Mouse (Mus musculus): ENCODE measurements around the gene Gm49380. TPM values are rescaled to one million over a fixed set of nuclear protein-coding genes. Genes with fewer than 3 reads are reported as not detected.
"Not testable (repeated sequence)": the region's sequence is repeated elsewhere in the genome, so short reads cannot be mapped to it uniquely, and the experiment has no call there.

Gene Gm49380
- total RNA-seq, 2 experiments from 2014 or later = not detected

DNA sequence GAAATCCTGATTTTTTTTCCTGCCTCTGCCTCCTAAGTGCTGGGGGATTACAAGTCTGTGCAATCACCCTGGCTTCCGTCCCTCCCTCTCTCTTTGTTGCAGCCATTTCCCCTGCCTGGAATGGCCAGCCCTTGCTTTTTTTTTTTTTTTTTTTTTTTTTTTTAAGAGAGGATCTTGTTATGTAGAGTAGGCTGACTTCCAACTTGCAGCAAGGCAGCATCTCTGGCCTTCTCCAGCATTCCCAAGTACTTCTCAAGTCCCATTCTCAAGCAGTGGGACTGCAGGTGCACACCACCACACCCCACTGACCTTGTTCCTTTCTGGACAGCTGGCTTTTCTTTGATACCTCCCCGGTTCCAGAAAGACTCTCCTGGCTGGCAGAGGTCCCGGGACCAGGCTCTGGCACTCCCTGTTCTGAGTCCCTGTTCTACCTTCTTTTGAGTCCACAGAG lies 14.1 kb upstream of the Gm49380 start:
- DNase-seq (ENCODE audit: extremely low spot score in 1 of 2, low spot score in 2 of 2) = no peak
- intact Hi-C loops (cut with DNase I) = loop anchor here (10.0 kb wide), 1 partner anchor 207 kb away; the partner anchor contains the start of gene H2afx

DNA sequence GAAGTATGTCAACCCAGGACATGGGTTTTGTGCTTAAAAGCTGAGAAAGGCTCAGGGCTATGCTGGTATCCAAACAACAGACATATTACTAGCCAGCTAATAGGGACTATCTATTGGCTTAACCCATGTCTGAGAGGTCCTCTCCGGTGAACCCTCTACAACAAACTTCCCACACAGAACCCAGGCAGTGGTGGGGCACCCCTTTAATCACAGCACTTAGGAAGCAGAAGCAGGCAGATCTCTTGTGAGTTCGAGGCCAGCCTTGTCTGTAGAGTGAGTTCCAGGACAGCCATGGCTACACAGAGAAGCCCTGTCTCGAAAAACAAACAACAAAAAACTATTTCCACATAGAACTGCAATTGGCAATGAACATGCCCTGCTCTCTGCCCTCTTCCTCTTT lies 13.4 kb upstream of the Gm49380 start:
- intact Hi-C loops (cut with DNase I) = loop anchor here (10.0 kb wide), 1 partner anchor 208 kb away; the partner anchor contains the start of gene H2afx
- DNase-seq (ENCODE audit: extremely low spot score in 1 of 2, low spot score in 2 of 2) = no peak

DNA sequence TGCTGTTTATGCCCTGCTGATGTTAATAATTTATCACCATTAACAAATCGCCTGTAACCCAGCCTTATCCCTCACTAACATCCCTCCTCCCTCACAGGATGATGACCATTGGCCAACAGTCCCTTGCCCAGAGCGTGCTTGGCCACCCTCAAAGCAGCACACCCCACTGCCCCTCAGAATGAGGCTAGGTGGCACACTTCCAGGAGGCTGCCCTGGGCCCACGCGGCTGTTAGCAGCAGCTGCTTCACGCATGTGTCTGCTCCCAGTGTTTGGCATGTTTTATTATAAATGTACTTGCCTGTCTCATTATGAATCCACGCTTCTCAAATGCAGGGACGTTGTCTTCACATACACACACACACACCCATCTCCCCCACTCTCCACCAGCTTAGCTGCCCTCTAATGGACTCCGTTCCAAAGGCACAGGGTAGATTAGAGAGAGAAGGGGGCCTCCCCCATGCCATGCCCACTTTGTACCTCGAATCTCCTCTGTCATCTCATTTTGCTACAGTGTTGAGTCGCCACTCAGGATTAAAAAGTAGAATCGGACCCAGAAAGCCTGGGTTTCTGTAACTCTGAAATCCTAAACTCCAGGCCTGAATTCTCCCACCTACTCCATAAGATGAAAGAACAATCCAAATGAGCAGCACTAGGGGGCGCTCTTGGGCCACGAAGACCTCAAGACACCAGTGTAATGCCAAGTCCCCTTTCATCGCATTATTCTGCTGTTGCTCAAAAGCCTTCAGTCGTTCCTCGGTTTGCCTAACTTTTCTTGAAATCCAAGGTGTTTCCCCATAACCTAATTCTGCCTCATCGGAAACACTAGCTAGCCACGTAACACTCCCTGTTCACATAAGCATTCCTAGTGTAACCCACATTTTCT lies 12.5 kb upstream of the Gm49380 start:
- intact Hi-C loops (cut with DNase I) = loop anchor here (10.0 kb wide), 1 partner anchor 209 kb away; the partner anchor contains the start of gene H2afx

DNA sequence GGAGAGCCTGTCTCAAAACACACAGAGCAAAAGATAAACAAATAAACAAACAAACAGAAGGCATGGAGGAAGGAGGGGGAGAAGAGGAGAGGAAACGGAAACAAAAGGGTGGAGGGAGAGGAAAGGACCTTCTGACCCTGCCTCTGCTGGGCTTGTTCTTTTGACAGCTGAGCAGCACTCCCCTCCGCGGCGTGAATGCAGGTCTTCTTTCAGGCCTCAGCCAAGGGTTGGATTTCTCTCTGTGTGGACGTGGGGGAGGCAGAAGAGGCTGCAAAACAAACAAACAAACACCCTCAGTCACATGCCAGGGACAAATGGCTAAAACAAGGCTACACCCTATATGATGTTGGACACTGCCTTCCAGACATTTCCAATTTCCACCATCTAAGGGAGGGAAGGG lies 11.7 kb upstream of the Gm49380 start:
- DNase-seq (ENCODE audit: extremely low spot score in 1 of 2, low spot score in 2 of 2) = no peak
- intact Hi-C loops (cut with DNase I) = loop anchor here (10.0 kb wide), 1 partner anchor 210 kb away; the partner anchor contains the start of gene H2afx

More for the DNA sequence above, 12.5 kb upstream of the Gm49380 start:
- peak; percentile 86 to 92 for DNase-seq (ENCODE audit: extremely low spot score in 1 of 2, low spot score in 2 of 2)

DNA sequence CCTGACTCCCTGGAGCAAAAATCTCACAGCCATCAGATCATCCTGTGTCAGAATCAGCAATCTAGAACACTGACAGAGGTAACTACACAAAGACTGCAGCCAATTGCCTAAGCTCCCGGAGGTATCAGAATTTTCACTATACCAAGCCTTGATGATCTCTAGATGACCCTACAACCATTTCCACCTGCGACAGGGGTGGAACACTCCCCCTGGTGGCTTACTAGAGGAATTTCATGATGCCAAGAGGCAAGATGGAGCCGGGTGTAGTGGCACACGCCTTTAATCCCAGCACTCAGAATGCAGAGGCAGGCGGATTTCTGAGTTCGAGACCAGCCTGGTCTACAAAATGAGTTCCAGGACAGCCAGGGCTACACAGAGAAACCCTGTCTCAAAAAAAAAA lies 11.0 kb upstream of the Gm49380 start:
- no peak for DNase-seq (ENCODE audit: extremely low spot score in 1 of 2, low spot score in 2 of 2)
- intact Hi-C loops (cut with DNase I) = loop anchor here (5.0 to 10.0 kb wide), 2 partner anchors 142 to 210 kb away; partner anchors contain the start of gene H2afx

DNA sequence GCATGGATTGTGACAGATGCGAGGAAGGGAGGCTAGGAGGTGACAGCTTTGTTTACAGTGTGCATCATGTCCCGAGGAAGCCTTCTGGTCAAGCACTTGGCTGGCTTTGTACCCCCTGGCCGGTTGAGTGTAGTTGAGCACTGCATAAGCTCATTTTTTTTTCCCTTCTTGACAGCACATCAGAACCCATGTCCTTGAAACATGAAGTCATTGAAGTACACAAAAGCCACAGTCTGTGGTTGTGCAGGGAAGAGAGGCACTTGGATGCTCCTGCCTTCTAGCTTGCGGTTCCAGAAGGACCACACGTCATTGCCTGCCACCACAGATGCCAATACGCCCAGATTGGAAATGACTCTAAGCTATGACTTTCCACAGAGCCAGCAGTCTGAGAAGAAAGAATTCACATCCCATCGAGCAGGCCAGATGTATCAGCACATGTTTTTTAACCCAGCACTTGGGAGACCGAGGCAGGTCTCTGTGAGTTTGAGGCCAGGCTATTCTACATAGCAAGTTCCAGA lies 6.7 kb upstream of the Gm49380 start:
- intact Hi-C loops (cut with DNase I) = loop anchor here (5.0 to 10.0 kb wide), 2 partner anchors 138 to 215 kb away; partner anchors contain the start of gene H2afx
- DNase-seq (ENCODE audit: extremely low spot score in 1 of 2, low spot score in 2 of 2) = no peak

DNA sequence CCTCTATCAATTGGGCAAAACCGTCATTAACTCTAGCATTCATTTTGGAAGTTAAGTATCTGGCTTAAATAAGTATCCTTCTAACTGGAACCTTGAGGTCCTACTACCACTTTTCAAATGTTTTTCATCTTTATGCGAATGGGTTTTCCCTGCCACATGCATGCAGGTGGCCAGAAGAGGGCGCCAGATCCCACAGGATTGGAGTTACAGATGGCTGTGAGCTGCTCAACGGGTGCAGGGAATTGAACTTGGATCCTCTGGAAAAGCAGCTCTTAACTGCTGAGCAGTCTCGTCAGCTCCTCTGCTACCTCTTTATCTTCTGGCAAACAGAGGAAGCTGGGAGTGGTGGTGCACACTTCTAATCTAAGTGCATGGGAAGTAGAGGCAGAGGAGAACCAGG lies 5.7 kb upstream of the Gm49380 start:
- no peak for DNase-seq (ENCODE audit: extremely low spot score in 1 of 2, low spot score in 2 of 2)
- intact Hi-C loops (cut with DNase I) = no loop called here

DNA sequence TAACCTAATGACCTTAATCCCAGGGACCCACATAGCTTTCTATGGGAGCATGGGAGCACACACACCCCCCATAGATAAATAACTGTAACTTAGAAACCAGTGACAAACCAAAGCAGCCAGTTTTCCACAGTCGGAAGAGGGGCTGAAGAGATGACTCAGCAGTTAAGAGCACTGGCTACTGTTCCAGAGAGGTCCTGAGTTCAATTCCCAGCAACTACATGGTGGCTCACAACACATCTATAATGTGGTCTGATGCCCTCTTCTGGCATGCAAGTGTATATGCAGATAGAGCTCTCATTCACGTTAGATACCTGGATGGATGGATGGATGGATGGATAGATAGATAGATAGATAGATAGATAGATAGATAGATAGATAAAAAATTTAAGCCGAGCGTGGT lies 2.9 kb upstream of the Gm49380 start:
- intact Hi-C loops (cut with DNase I) = no loop called here

DNA sequence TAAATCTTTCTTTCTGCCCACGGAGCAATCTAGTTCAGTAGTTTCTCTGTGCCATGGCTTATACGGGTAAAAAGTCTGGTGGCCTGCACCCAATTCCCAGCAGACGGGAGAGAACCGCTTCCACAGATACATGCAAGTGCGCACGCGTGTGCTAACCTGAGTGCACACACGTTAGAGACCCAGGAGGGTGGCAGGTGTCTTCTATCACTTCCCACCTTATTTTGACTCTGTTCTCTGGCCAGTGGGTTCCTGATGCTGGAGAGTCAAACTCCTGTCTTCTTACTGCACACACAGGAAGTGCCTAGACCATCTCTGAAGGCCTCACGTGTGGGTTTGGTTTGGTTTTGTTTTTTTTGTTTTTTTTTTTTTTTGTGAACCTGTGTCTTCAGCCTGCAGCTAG lies 2.3 kb upstream of the Gm49380 start:
- intact Hi-C loops (cut with DNase I) = no loop called here
- no peak for DNase-seq (ENCODE audit: extremely low spot score in 1 of 2, low spot score in 2 of 2)

More for the DNA sequence above, 2.9 kb upstream of the Gm49380 start:
- no peak for DNase-seq (ENCODE audit: extremely low spot score in 1 of 2, low spot score in 2 of 2)

DNA sequence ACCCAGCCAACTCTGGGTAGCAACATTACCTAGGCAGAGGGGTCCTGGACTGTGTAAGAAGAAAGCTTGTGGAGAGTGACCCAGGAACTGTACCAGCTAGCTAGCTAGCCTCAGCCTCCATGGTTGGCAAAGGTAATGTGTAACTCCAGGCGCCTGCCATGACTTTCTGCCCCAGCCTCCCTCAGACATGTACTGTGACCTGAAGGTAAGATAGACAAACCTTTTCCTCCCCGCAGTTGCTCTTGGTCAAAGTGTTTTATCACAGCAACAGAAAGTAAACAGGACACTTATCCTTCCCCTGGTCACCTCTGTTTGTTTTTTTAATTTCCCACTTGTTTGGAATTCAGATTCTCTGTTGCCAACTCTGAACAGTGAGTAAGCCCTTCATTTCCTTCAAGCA lies 1.2 kb upstream of the Gm49380 start:
- intact Hi-C loops (cut with DNase I) = no loop called here
- DNase-seq (ENCODE audit: extremely low spot score in 1 of 2, low spot score in 2 of 2) = no peak

DNA sequence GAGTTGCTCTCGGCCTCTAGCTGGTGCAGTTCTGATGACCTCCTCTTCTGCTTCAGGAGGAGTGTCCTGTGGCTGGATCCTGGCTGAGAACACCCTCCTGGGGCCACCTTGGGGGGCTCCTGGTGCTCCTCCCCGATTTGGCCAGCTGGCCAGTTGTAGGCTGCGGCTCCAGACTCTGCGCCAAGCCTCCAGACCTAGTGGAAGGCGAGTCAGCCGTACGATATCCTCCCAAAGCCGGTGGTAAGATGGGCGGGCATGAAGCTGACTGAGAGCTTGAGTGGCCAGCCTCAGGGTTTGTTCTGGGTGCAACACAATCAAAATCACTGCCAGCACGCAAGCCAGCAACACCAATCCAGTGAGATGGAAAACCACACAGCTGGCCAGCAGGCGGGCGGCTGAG lies 1.4 kb downstream of the Gm49380 start:
- intact Hi-C loops (cut with DNase I); DNase-seq (ENCODE audit: extremely low spot score in 1 of 2, low spot score in 2 of 2): not testable (repeated sequence)

DNA sequence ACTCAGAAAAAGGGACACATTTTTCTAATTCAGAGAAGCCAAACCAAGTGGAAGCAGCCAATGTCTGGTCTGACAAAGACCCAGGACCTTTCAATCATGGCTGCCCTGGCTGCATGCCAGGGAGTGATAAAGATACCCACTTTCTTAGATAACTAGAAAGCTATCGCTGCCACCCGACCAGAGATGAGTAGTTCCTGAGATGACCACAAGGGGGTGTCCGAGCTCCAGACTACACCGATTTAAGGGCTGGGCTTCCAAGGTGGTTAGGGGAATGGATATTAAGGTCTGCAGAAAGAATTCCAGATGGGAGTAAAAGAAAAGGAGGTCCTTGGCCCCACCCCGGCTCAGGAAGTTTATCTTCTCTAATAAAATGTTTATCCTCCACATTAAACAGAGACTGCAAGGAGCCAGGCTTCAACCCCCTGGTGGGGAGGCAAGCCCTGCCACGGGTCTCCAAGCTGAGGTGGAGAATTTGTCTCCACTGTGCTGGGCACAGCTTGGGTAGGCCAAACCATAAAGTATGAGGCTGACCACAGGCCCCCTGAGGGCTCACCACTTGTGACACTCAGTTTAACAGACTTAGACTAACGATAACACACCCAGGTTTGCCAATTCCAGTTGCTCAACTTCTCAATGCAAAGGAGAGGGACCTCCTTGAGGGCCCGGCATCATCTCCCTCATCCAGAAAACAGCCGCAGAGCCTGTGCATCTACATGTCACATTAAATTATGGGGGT lies 3.8 kb downstream of the Gm49380 start:
- intact Hi-C loops (cut with DNase I) = no loop called here
- DNase-seq (ENCODE audit: extremely low spot score in 1 of 2, low spot score in 2 of 2) = peak; percentile 67 to 79

DNA sequence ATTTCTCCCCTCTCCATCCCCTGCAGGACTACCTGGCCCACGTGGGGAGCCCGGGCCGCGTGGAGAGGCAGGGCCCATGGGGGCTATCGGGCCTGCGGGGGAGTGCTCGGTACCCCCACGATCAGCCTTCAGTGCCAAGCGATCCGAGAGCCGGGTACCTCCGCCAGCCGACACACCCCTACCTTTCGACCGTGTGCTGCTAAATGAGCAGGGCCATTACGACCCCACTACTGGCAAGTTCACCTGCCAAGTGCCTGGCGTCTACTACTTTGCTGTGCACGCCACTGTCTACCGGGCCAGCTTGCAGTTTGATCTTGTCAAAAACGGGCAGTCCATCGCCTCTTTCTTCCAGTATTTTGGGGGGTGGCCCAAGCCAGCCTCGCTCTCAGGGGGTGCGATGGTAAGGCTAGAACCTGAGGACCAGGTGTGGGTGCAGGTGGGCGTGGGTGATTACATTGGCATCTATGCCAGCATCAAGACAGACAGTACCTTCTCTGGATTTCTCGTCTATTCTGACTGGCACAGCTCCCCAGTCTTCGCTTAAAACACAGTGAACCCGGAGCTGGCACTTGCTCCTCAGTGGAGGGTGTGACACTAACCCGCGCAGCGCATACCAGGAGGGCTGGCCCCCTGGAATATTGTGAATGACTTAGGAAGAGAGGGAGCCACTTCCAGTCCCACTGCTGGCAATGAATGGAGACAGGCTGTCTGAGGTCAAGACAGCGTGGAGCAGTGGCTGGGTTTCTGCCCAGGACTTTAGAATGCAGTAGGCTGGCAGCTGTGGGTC lies 4.8 kb downstream of the Gm49380 start:
- DNase-seq (ENCODE audit: extremely low spot score in 1 of 2, low spot score in 2 of 2) = no peak
- intact Hi-C loops (cut with DNase I) = no loop called here

DNA sequence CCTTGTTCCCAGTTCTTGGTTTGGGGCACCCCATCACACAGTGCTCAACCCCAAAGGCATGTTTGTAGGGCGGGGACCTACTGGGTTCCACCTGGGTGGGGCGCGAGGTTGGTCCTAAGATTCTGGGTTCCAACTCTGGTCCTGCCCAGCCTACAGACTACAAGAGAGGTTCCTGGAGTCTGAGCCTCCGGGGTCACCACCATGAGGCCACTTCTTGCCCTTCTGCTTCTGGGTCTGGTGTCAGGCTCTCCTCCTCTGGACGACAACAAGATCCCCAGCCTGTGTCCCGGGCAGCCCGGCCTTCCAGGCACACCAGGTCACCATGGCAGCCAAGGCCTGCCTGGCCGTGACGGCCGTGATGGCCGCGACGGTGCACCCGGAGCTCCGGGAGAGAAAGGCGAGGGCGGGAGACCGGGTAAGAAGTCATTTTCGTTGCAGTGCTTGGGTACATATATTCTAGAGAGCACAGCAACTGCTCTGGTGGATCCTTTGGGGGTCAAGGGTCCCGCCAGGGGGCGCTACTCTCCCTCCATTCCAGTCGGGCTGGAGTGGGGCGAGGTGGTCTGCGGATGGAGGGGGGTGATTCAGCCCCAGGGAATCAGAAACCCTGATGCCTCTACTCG lies 5.6 kb downstream of the Gm49380 start:
- DNase-seq (ENCODE audit: extremely low spot score in 1 of 2, low spot score in 2 of 2) = peak in 1 of 2 experiments; percentile 77

DNA sequence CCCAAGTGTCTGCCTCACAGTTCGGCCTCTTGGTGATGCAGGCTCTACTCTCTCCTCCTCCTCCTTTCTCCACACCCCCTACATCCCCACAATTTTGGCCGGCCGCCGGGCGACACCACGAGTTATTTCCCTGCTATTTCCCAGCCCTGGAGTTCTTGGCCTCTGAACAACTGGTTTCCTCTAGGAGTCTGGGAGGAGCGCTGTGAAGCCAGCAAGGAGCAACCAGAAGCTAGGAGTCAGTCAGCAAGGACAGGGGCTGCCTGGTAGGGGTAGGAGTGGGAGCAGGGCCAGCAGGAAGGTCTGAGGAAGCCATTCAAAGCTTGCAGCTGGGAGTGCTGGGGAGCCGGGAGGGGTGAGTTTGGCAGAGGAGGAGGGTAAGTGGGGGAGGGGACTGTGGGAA lies 6.2 kb downstream of the Gm49380 start, which contains the start of gene C1qtnf5:
C1qtnf5 (plus strand) TSS at position 136 of the 400 bp plus-strand sequence.
- intact Hi-C loops (cut with DNase I) = no loop called here
- peak; percentile 79 to 93 for DNase-seq (ENCODE audit: extremely low spot score in 1 of 2, low spot score in 2 of 2)

More for the DNA sequence above, 5.6 kb downstream of the Gm49380 start:
- intact Hi-C loops (cut with DNase I) = no loop called here

DNA sequence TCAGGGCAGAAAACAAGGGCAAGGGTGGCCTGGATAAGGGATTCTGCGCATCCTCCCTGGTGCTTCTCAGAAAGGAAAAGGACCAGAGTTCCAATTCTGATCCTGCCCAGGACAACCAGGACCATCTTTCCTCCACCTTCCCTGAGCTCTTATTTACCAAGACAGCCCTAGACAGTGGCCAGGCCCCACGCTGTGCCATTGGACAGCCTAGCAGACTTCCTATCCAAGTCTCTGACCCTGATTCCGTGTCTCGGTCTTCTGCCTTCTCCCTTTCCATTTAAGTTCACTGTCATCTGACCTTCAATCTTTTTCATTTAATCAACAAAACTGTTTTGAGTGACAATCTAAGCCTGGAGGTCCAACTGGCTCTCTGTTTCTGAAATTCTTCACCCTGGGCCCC lies 6.7 kb downstream of the Gm49380 start:
- no peak for DNase-seq (ENCODE audit: extremely low spot score in 1 of 2, low spot score in 2 of 2)
- intact Hi-C loops (cut with DNase I) = no loop called here

DNA sequence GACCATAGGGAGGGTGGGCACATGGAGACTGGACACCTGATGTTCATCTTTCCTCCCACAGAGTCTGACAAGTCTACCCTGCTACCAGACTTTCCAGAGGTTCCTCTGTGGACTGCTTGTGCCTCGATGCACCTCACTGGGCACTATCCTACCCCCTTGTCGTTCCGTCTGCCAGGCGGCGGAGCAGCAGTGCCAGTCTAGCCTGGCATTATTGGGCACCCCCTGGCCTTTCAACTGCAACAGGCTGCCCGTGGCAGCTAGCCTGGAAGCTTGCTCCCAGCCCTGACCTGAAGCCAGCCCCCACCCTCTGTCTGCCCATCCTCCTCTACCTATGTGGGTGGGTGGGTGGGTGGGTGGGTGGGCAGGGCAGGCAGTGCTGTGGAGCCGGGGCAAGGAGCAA lies 7.1 kb downstream of the Gm49380 start:
- no peak for DNase-seq (ENCODE audit: extremely low spot score in 1 of 2, low spot score in 2 of 2)
- intact Hi-C loops (cut with DNase I) = no loop called here

DNA sequence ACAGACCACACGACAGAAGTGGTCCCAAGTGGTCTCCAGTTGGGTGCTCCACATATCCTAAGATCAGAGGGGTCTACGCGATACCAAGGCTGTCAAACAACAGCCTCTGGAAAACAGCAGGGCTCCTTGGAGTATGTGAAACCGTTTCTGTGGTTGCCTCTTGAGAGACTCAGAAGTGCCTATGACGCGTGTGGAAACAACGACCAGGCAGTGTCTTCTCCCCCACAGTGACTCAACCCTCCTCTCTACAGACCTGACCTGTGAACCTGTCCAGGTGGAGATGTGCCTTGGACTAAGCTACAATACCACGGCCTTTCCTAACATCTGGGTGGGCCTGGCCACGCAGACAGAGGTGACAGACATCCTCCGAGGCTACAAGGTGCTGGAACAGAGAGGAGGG lies 7.5 kb downstream of the Gm49380 start:
- no peak for DNase-seq (ENCODE audit: extremely low spot score in 1 of 2, low spot score in 2 of 2)
- intact Hi-C loops (cut with DNase I) = no loop called here
